Mouse (Mus musculus): ENCODE measurements around the gene Slc17a1. TPM values are rescaled to one million over a fixed set of nuclear protein-coding genes. Genes with fewer than 3 reads are reported as not detected.

Slc17a1 gene
- total and polyA plus RNA-seq, 3 experiments = not detected

- in situ Hi-C loops (cut with MboI; ENCODE audit: low pct_ligation_motif_present, low pct_unique_long_range_greater_than_20kb, low sequenced_read_pairs) = no loop called here
- Histone ChIP-seq H3K27me3 (replicated peaks) (no peaks in the 10 kb centered on the region), H3K4me3 (replicated peaks in 1 of 3; ENCODE audit: low read depth in 2 of 3, low read length in 2 of 3, poor library complexity in 1 of 3) (no peak overlapping the region), H3K36me3 (replicated peaks in 1 of 2; ENCODE audit: control insufficient read depth in 1 of 2, insufficient read depth in 1 of 2, low read length in 1 of 2) (no peaks in the 10 kb centered on the region), H3K27ac (ENCODE audit: insufficient read depth, low read depth) (no peak overlapping the region), H3K4me1 (ENCODE audit: control insufficient read depth in 1 of 2, insufficient read depth in 2 of 2) (no peaks in the 10 kb centered on the region), H3K9ac (ENCODE audit: insufficient read depth, low read depth) (no peak overlapping the region), H3K9me3 (replicated peaks; ENCODE audit: low read length) (no peaks in the 10 kb centered on the region), H3K79me2 (replicated peaks; ENCODE audit: control insufficient read depth, extremely low read depth, insufficient read depth, poor library complexity, severe bottlenecking) (no peaks in the 10 kb centered on the region), H3K4me2 (ENCODE audit: insufficient read depth, low read depth, poor library complexity, severe bottlenecking) (no peak overlapping the region)
- DNase-seq (ENCODE audit: extremely low read depth) = no peak
- TF ChIP-seq USF1 (IDR thresholded peaks at IDR 0.05; ENCODE audit: low read depth, low read length) = no peak
- TF ChIP-seq ETS1 (conservative IDR thresholded peaks at IDR 0.05; ENCODE audit: low read depth, low read length) = no peak
- no peak for TF ChIP-seq POLR2A (IDR thresholded peaks at IDR 0.05; ENCODE audit: low read depth, low read length)
- no peak for TF ChIP-seq JUN (IDR thresholded peaks at IDR 0.05; ENCODE audit: insufficient read depth, low read depth, low read length)
- TF ChIP-seq MYC (IDR thresholded peaks at IDR 0.05; ENCODE audit: low read depth, low read length) = no peak
- TF ChIP-seq MXI1 (IDR thresholded peaks at IDR 0.05; ENCODE audit: low read depth, low read length) = no peak
- no peak for TF ChIP-seq MAX (IDR thresholded peaks at IDR 0.05; ENCODE audit: low read length)
- no peak for TF ChIP-seq NRF1 (IDR thresholded peaks at IDR 0.05; ENCODE audit: low read depth, low read length)
- TF ChIP-seq RAD21 (IDR thresholded peaks at IDR 0.05; ENCODE audit: low read depth, low read length) = no peak
- dilution Hi-C loops (cut with MboI; ENCODE audit: extremely low pct_ligation_motif_present, extremely low pct_unique_long_range_greater_than_20kb, low sequenced_read_pairs) = no loop called here
Observed at GRCm38 (mm10) chr13:23861815-23862214, 5.7 kb upstream of the Slc17a1 start.

GRCm38 (mm10) chr13:23864711-23865110 lies 2.8 kb upstream of the Slc17a1 start:
- TF ChIP-seq SIN3A (IDR thresholded peaks at IDR 0.05; ENCODE audit: low read length) (no peak), USF1 (IDR thresholded peaks at IDR 0.05; ENCODE audit: low read depth, low read length) (no peak), EP300 (IDR thresholded peaks at IDR 0.05; ENCODE audit: low read length) (no peak), ELF1 (IDR thresholded peaks at IDR 0.05; ENCODE audit: low read depth, low read length) (no peak), ZMIZ1 (IDR thresholded peaks at IDR 0.05; ENCODE audit: low read depth, low read length) (no peak), KAT2A (IDR thresholded peaks at IDR 0.05; ENCODE audit: insufficient replicate concordance, low read length) (no peak)
- H3K9me3 ChIP-seq (replicated peaks; ENCODE audit: low read length) = no peaks in the 10 kb centered on the region
- no peaks in the 10 kb centered on the region for H3K27me3 ChIP-seq (replicated peaks)
- H3K36me3 ChIP-seq (replicated peaks in 1 of 2; ENCODE audit: control insufficient read depth in 1 of 2, insufficient read depth in 1 of 2, low read length in 1 of 2) = no peaks in the 10 kb centered on the region
- H3K4me2 ChIP-seq (ENCODE audit: insufficient read depth, low read depth, poor library complexity, severe bottlenecking) = no peak overlapping the region
- 0 out of 4 replicates have a peak, but pooled peaks cover 0 to 2% of the 10 kb centered on the region in 2 experiments for H3K4me1 ChIP-seq (ENCODE audit: control insufficient read depth in 1 of 2, insufficient read depth in 2 of 2)
- H3K79me2 ChIP-seq (replicated peaks; ENCODE audit: control insufficient read depth, extremely low read depth, insufficient read depth, poor library complexity, severe bottlenecking) = no peaks in the 10 kb centered on the region
- DNase-seq (ENCODE audit: extremely low read depth) = no peak
- H3K4me3 ChIP-seq (replicated peaks in 1 of 3; ENCODE audit: low read depth in 2 of 3, low read length in 2 of 3, poor library complexity in 1 of 3) = no peak overlapping the region
- H3K9ac ChIP-seq (ENCODE audit: insufficient read depth, low read depth) = no peak overlapping the region
- dilution Hi-C loops (cut with MboI; ENCODE audit: extremely low pct_ligation_motif_present, extremely low pct_unique_long_range_greater_than_20kb, low sequenced_read_pairs) (no loop called here), in situ Hi-C loops (cut with MboI; ENCODE audit: low pct_ligation_motif_present, low pct_unique_long_range_greater_than_20kb, low sequenced_read_pairs) (no loop called here)
- H3K27ac ChIP-seq (ENCODE audit: insufficient read depth, low read depth) = no peak overlapping the region

Measured in CH12.LX (cell line).